Mouse (Mus musculus): Measurements from ENCODE around the gene Fryl. TPM values are rescaled to one million over a fixed set of nuclear protein-coding genes. Genes with fewer than 3 reads are reported as not detected.

Gene Fryl
- total RNA-seq, 4 experiments from 2014 or later: 17.8 to 22.5 (median 18.8) TPM

GRCm38 (mm10) chr5:73194740-73195139 is 61.7 kb downstream of the Fryl start:
- no peak for DNase-seq (ENCODE audit: low spot score in 2 of 2)

- no peak for DNase-seq (ENCODE audit: low spot score in 2 of 2)
Observed at GRCm38 (mm10) chr5:73194083-73194570, 62.3 kb downstream of the Fryl start.

GRCm38 (mm10) chr5:73193627-73194026 is 62.8 kb downstream of the Fryl start:
- no peak for DNase-seq (ENCODE audit: low spot score in 2 of 2)

GRCm38 (mm10) chr5:73192870-73193576 is 63.4 kb downstream of the Fryl start:
- DNase-seq (ENCODE audit: low spot score in 2 of 2): no peak

GRCm38 (mm10) chr5:73191765-73192164 is 64.7 kb downstream of the Fryl start:
- no peak for DNase-seq (ENCODE audit: low spot score in 2 of 2)

- no peak for DNase-seq (ENCODE audit: low spot score in 2 of 2)
Observed at GRCm38 (mm10) chr5:73190164-73190563, 66.3 kb downstream of the Fryl start.

GRCm38 (mm10) chr5:73189443-73190160 is 66.8 kb downstream of the Fryl start:
- no peak for DNase-seq (ENCODE audit: low spot score in 2 of 2)

- no peak for DNase-seq (ENCODE audit: low spot score in 2 of 2)
Observed at GRCm38 (mm10) chr5:73188576-73188975, 67.8 kb downstream of the Fryl start.

GRCm38 (mm10) chr5:73188164-73188563 is 68.3 kb downstream of the Fryl start:
- DNase-seq (ENCODE audit: low spot score in 2 of 2): no peak

GRCm38 (mm10) chr5:73186912-73187311 is 69.5 kb downstream of the Fryl start:
- DNase-seq (ENCODE audit: low spot score in 2 of 2): no peak

GRCm38 (mm10) chr5:73185424-73185823 is 71.0 kb downstream of the Fryl start:
- DNase-seq (ENCODE audit: low spot score in 2 of 2): no peak

GRCm38 (mm10) chr5:73182701-73183447 is 73.5 kb downstream of the Fryl start:
- DNase-seq (ENCODE audit: low spot score in 2 of 2): no peak

GRCm38 (mm10) chr5:73182191-73182590 is 74.2 kb downstream of the Fryl start:
- no peak for DNase-seq (ENCODE audit: low spot score in 2 of 2)

GRCm38 (mm10) chr5:73176294-73176693 is 80.1 kb downstream of the Fryl start:
- DNase-seq (ENCODE audit: low spot score in 2 of 2): no peak

- DNase-seq (ENCODE audit: low spot score in 2 of 2): no peak
Observed at GRCm38 (mm10) chr5:73175377-73176147, 80.9 kb downstream of the Fryl start.

GRCm38 (mm10) chr5:73171876-73172480 is 84.4 kb downstream of the Fryl start:
- no peak for DNase-seq (ENCODE audit: low spot score in 2 of 2)

- DNase-seq (ENCODE audit: low spot score in 2 of 2): no peak
Observed at GRCm38 (mm10) chr5:73171203-73171602, 85.2 kb downstream of the Fryl start.

- DNase-seq (ENCODE audit: low spot score in 2 of 2): peak in 1 of 2 experiments; percentile 15
Observed at GRCm38 (mm10) chr5:73168769-73169272, 87.6 kb downstream of the Fryl start.

GRCm38 (mm10) chr5:73167976-73168768 is 88.2 kb downstream of the Fryl start:
- peak; percentile 5 to 14 for DNase-seq (ENCODE audit: low spot score in 2 of 2)

GRCm38 (mm10) chr5:73163970-73164369 is 92.4 kb downstream of the Fryl start:
- DNase-seq (ENCODE audit: low spot score in 2 of 2): no peak
